Comparison of ENCODE assay signal across 14 mouse cellular contexts in genomic region chr14:12099390-12100333, GRCm38 (mm10).
DNase-seq lines count a peak whose midpoint lies in the region; ATAC-seq and TF ChIP-seq lines count a peak whose summit lies in the region.
"Had no signal": no experiment of that assay in that cellular context is flagged by ENCODE, and none has a peak within 500 bp of the region (broad histone marks: within the 10 kb centered on the region; RNA-seq: fewer than 3 reads in every experiment).

No protein-coding gene starts in this region.

- no peaks in the 10 kb centered on the region for H3K9me3 ChIP-seq in heart, embryonic 16.5 days (replicated peaks; ENCODE audit: control insufficient read depth, low read length)
- H3K9me3 ChIP-seq in forebrain, embryonic 16.5 days (ENCODE audit: control insufficient read depth, low read length), result no peaks in the 10 kb centered on the region
- H3K9me3 ChIP-seq: hindbrain, embryonic 10.5 days; liver, embryonic 12.5 days; midbrain, embryonic 13.5 days had no signal

- WGBS in lung, adult 2 months, result 42% methylated on average over 12 of the region's 12 CpGs
- WGBS in heart, embryonic 16.5 days, result 63% methylated on average over 12 of the region's 12 CpGs
- 73% methylated on average over 12 of the region's 12 CpGs for WGBS in forebrain, embryonic 16.5 days

- no peaks in the 10 kb centered on the region for H3K27me3 ChIP-seq in heart, embryonic 16.5 days (ENCODE audit: control insufficient read depth, insufficient read depth, low read length)
- no peaks in the 10 kb centered on the region for H3K27me3 ChIP-seq in forebrain, embryonic 16.5 days (replicated peaks; ENCODE audit: control insufficient read depth, insufficient read depth, low read length)
- H3K27me3 ChIP-seq: liver, embryonic 12.5 days; midbrain, embryonic 13.5 days had no signal

- peak; percentile 52; the same call in 1 of the 2 replicates for ATAC-seq in heart, embryonic 16.5 days (replicated peaks; ENCODE audit: extremely low read depth, insufficient read depth, low FRiP score)
- no peak for ATAC-seq in forebrain, embryonic 16.5 days
- ATAC-seq: liver, embryonic 12.5 days; midbrain, embryonic 13.5 days had no signal

- no peak overlapping the region for H3K4me3 ChIP-seq in lung, adult 2 months (replicated peaks; ENCODE audit: extremely low read depth, low read depth, low read length)
- H3K4me3 ChIP-seq in heart, embryonic 16.5 days (ENCODE audit: low read length), result no peak overlapping the region
- H3K4me3 ChIP-seq in forebrain, embryonic 16.5 days (replicated peaks; ENCODE audit: low read length), result no peak overlapping the region
- H3K4me3 ChIP-seq: hindbrain, embryonic 10.5 days; liver, embryonic 12.5 days; midbrain, embryonic 13.5 days had no signal

- H3K4me2 ChIP-seq in heart, embryonic 16.5 days (ENCODE audit: low read depth, low read length), result no peak overlapping the region
- no peak overlapping the region for H3K4me2 ChIP-seq in forebrain, embryonic 16.5 days (ENCODE audit: low read length)
- H3K4me2 ChIP-seq: liver, embryonic 12.5 days; midbrain, embryonic 13.5 days had no signal

- H3K27ac ChIP-seq in heart, embryonic 16.5 days (ENCODE audit: low read length), result peak overlapping the region; percentile 24; the same call in 1 of the 2 replicates
- H3K27ac ChIP-seq in forebrain, embryonic 16.5 days (ENCODE audit: low read length), result no peak overlapping the region
- H3K27ac ChIP-seq: hindbrain, embryonic 10.5 days; liver, embryonic 12.5 days; midbrain, embryonic 13.5 days had no signal

- no peak for TF ChIP-seq CTCF in lung, adult 2 months (IDR thresholded peaks at IDR 0.05; ENCODE audit: insufficient read depth, low read length)

- peak; percentile 81 for DNase-seq in heart, adult 8-10 months (ENCODE audit: low spot score)
- no peak for DNase-seq in heart, postnatal 36 days
- peak; percentile 12 to 21 for DNase-seq in lung, adult 18-20 months
- no peak for DNase-seq in lung, adult 2 months
- DNase-seq in lung, postnatal 14 days, result peak; percentile 20
- no peak for DNase-seq in right cerebral cortex, adult 2 months (ENCODE audit: low spot score in 2 of 2)
- DNase-seq: kidney, postnatal 10 days; right cerebral cortex, postnatal 14 days; thymus, postnatal 25 days had no signal

- no peaks in the 10 kb centered on the region for H3K36me3 ChIP-seq in heart, embryonic 16.5 days (ENCODE audit: control insufficient read depth, insufficient read depth)
- no peaks in the 10 kb centered on the region for H3K36me3 ChIP-seq in forebrain, embryonic 16.5 days (ENCODE audit: control insufficient read depth, insufficient read depth)
- H3K36me3 ChIP-seq: hindbrain, embryonic 10.5 days; liver, embryonic 12.5 days; midbrain, embryonic 13.5 days had no signal

- no peak for TF ChIP-seq POLR2A in lung, adult 2 months (IDR thresholded peaks at IDR 0.05; ENCODE audit: borderline replicate concordance, extremely low read depth, low read depth, low read length)

- intact Hi-C loops in heart, postnatal 36 days (cut with DNase I), result loop anchor here (2.0 to 5.0 kb wide), 4 partner anchors 35 to 289 kb away; no protein-coding TSS in a partner anchor

- H3K9ac ChIP-seq in heart, embryonic 16.5 days (ENCODE audit: low read length), result no peak overlapping the region
- no peak overlapping the region for H3K9ac ChIP-seq in forebrain, embryonic 16.5 days (replicated peaks; ENCODE audit: low read depth, low read length)
- H3K9ac ChIP-seq: liver, embryonic 12.5 days; midbrain, embryonic 13.5 days had no signal

- peaks cover 17% of the 10 kb centered on the region for H3K4me1 ChIP-seq in lung, adult 2 months (ENCODE audit: control insufficient read depth, insufficient read depth, low read length)
- no peaks in the 10 kb centered on the region for H3K4me1 ChIP-seq in heart, embryonic 16.5 days (ENCODE audit: control insufficient read depth, insufficient read depth, low read length)
- peaks cover 3% of the 10 kb centered on the region; the same call in 1 of the 2 replicates for H3K4me1 ChIP-seq in forebrain, embryonic 16.5 days (replicated peaks; ENCODE audit: control insufficient read depth, insufficient read depth, low read length)
- H3K4me1 ChIP-seq: hindbrain, embryonic 10.5 days had no signal

Comparison
In these comparisons a context has a peak if more than half of its experiments do, and no peak if none do; other contexts are left out.
1. DNase-seq: peak in heart, adult 8-10 months (single experiment), lung, adult 18-20 months (2 of 2) and lung, postnatal 14 days (single experiment); none in heart, postnatal 36 days (0 of 2), lung, adult 2 months (single experiment) and right cerebral cortex, adult 2 months (0 of 2).